Mouse (Mus musculus) liver, embryonic 14 days (tissue): ENCODE data around the gene Mettl11b. TPM values are rescaled to one million over a fixed set of nuclear protein-coding genes. Genes with fewer than 3 reads are reported as not detected.

Experiments used
- polyA plus RNA-seq: library from polyadenylated mRNA; depleted of rRNA; stranded (reverse); fragments of >200 nt; gene quantifications from 2 replicates; pipeline ENCODE4 v1.2.3, GENCODE M21; 2012; rRNA removed

Mettl11b gene
- not detected in 2 replicates for polyA plus RNA-seq

GRCm38 (mm10) chr1:163725106-163725759, at the start of gene Mettl11b:
Mettl11b (minus strand) TSS chr1:163725232.

Other genes with a start within 250 kb of the Mettl11b start
- 1.4 TPM in 2 replicates for gene Kifap3, start 54.4 kb upstream of the Mettl11b start, polyA plus RNA-seq
- gene Scyl3, start 203.9 kb upstream of the Mettl11b start, polyA plus RNA-seq: 7.1 and 7.4 TPM in 2 replicates